Mouse (Mus musculus) kidney, adult 9 months (tissue): ENCODE data around the gene Shank2.

Experiments
- DNase-seq: peaks from one replicate; pipeline ENCODE4 v3.0.0; 2022

The Shank2 gene

DNA sequence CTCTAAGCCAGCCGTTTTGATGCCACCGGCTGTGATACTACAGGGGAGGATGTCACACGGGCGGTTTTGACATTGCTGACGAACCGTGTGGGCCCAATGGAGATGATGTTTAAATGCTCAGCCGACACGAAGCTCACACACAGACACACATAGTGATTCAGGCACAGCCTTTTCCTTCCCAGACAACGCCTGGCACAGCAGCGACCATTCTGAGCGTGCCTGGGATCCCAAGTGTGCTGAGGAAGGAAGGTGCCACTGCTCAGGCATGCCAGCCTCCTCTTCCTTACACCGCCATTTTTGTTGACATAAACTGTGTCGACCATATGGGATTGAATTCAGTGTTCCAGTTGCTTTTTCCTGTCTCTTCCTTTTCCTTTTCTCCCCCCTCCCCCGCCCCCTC is 172.6 kb downstream of the Shank2 start:
- DNase-seq: no peak

DNA sequence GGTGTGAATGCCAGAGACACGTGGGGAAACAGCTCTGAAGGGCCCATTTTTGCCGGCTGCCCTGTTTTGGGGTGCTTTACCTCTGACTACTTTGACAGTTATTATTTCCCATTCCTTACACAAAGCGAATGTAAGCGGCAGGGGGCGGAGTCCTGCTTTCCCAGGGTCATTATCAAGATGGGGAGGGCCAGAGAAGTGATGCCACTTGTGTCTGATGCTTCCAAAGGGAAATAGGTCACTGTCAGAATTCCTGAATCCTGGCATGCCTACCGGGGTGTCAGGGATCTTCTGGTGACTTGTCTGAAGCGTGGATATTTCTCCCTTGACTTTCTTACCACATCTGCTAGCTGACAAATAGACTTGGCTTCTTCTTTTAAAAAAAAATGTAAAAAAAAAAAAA is 173.3 kb downstream of the Shank2 start:
- no peak for DNase-seq

DNA sequence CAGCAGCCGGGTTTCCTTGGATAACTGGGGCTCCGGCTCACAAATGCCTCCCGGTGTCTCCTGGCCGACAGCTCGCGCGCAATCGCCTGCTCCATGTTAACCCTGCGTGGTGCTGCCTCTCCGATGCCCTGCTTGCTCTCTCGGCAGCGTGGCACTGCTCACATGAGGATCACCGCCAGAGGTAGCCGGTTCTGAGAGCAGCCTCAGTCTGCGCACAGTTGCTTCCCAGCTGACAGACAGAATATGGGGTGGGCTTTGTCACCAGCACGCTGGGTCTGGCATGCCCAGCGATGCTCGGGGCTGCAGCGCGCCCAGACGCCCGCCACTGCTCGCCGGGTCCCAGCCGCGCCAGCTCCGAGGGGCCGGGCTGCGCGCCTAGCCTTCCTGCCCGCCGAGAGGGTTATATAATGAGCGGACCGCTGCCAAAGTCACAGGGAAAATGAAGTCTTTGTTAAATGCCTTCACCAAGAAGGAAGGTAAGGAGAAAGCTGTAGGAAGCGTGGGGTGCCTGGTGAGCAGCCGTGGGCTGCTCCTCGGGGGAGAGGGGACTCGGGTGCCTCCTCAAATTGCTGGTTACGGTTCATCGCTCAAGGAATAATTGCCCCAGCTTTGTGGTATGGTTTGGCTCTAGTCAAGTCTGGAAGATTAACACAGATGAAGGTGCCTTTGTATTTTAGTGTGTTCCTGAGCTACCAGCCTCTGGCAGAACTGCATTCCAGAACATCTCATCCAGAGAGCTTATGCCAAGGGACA is 173.9 kb downstream of the Shank2 start:
- peak; percentile 22 for DNase-seq

DNA sequence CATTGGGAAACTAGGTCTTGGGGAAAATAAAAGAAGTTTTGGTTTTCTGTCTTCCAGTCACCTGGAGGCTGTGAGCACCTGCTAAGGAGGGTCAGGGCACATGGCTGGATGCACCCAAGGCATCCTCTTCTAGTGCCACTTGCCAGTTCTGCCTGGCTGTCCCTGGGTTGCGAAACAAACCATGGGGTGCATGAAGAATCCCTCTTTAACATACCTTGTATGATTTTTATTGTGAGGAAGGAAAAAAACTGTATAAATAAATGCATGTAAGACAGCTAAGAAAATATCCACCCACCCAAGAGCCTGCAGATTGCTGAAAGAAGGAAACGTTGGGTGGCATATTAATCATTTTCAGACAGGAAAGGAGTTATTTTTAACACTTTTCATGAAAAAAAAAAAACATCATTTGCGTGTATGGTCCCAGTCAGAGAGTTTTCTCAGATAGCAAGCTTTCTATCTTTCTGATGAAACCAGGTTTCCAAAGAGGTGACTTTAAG is 174.6 kb downstream of the Shank2 start:
- no peak for DNase-seq

DNA sequence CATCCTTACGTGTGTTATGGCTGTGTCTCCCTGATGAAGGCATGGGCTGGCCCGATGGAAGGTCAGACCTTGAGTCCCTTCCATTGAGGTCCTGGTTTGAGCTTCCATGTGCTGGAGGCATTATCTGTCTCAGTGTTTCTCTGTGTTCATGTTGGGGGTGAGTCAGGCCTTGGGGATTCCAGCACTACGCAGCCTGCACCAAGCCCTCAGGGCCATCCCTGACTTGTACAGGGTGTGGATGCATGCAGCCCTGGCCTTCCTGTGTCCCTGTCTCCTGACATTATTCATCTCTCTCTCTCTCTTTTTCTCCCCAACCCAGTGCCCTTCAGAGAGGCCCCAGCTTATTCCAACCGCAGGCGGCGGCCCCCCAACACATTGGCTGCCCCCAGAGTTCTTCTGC is 177.7 kb downstream of the Shank2 start:
- no peak for DNase-seq

DNA sequence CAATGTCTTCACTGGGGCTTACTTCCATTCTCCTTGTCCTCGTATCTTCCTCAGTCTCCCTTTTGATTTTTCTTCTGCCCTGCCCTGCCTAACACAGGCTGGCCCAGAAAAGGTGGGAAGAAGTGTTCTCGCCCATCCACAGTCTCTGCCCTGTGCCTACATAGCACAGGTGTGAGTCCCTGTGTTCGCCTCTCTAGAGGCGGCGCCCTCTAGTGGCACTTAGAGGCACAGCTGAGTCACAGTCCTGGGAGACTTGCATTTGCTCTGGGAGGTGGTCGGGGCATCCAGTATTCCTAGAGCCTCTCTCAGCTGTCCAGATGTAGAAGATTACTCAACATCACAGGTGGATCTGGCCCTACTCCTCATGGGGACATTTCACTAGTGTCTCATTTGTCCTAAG is 179.2 kb downstream of the Shank2 start:
- peak; percentile 48 for DNase-seq

DNA sequence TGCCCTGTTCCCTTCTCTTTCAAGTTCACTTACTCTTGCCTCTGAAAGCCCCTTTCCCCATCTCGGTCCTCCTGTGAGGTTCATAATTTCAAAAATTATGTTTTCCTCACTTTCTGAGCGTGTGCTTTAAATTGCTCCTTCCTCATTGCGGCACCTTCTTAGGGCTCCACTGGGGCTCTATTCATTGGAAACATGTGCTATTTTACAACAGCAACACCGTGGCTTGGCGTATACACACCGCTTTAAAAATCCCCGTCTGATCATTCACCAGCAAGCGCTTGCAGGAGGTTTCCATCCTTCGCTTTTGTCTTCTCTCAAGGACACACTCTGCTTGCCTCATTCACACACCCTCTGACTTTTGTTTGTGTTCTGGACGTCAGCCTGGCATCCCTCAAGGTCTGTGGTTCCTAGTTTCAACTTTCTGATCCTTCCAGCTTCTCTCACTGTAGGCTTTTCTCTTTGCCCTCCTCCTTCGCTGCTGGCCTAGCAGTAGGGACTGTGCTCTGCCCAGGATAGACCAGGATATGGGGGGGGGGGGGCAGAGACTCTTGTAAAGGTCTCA is 186.2 kb downstream of the Shank2 start:
- DNase-seq: no peak

DNA sequence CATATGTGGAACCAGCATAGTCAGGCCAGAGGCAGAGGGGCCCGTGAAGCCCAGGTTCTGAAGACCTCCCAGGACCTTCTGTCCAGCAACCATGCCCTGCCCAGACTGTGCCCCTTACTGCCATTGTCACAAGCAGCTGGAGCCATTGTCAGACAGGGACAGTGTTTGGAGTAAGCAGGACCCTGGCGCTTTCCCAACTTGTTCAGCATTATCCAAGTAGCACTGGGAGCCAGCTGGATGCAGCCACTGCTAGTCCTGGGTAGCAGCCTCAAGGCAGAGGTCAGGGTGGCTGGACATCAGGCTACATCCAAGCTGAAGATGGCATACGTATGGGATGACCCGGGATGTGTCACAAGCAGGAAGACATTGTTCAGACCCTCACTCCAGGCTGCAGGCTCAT is 187.7 kb downstream of the Shank2 start:
- DNase-seq: no peak

DNA sequence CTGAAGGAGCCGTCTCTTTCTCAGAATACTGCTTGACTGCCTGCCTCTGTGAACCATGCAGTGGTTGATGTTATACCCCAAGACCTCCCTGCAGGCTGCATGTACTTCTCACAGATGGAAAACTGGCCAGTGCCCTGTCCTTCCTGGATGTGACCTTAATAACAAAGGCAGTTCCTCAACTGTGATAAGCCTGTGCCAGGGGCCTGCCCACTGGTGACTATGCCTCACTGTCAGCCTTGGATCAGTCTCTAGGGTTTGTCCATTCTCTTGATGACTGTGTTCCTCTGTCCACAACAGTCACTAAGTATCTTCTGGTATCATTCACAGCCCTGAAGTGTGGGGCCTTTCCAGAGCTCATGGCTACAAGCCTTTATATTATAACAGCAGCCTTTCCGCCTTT is 196.8 kb downstream of the Shank2 start:
- DNase-seq: no peak

DNA sequence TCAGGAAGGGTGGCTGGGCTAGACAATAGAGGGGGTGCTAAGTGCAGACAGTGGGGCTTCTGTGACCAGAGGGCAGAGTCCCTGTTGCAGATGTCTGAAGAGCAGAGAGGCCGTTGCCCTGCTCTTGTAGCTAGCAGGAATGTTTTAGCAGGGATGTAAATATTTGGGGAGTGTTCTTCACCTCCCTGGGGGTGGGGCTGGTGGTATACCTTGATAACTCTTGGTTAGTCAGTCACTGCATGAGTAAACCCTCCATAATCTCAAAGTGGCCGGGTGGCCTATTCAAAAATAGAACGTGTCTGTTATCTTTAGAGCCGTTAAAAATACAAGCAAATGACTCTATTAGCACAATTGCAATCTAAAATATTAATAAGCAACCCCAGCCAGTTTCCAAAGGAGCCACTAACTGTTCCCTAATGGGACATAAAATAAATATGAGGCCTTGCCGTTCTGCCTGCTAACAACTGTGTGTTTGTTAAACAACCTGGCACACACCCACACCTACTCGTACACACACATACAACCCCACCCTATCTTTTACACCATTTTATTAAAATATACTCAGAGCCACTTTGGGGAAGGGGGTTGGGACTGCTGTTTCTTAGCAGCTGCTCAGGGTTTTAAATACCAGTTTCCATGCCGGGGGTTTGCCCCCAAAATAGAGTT is 200.4 kb downstream of the Shank2 start:
- DNase-seq: no peak

DNA sequence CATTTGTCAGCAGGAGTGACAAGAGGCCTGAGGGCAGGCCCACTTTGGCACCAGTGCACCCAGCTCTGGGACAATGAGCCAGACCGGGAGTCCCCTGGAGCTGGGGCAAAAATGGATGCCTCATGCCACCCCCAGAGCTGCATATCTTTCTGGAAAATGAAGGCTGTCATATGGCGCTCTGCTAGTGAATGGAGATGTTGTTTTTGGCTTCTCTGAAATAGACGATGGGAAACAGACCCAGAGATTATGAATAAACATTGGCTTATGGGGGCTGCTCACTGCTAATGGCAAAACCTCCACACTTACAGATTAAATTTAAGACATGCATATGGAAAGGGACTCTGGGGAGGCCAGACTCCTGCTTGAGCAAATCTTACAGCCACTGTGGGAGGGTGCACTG is 202.6 kb downstream of the Shank2 start:
- no peak for DNase-seq

DNA sequence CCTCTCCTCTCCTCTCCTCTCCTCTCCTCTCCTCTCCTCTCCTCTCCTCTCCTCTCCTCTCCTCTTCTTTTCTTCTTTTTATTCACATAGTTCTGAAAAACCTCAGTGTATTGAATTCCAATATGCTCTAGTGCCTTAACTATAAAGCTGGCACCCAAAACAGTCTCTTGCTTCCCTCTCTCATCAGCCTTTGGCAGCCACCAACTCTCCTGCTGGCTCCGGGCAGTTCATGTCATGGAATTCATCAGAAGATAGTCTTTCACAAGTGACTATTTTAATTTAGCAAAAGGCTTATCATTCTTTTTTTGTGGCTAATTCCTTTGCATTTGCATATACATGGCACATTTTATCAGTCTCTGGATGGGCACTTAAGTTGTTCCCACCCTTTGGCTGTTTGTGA is 203.4 kb downstream of the Shank2 start:
- DNase-seq: no peak

DNA sequence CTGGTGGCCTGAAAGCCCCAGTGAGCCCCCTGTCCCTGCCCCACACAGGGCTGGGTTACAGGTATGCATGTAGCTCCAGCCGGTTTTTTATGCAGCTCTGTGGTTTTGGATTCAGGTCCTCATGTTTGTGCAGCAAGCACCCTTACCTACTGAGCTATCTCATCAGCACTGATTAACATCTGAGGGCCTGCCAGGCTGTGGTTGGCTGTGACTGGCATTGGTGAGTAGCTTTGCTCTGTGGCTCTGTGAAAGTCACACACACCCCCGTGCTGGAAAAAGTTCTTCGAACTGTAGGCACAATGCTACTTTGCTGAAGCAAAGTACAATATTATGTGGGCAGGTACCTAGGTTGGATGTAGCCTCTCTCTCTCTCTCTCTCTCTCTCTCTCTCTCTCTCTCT is 204.1 kb downstream of the Shank2 start:
- peak; percentile 12 for DNase-seq

DNA sequence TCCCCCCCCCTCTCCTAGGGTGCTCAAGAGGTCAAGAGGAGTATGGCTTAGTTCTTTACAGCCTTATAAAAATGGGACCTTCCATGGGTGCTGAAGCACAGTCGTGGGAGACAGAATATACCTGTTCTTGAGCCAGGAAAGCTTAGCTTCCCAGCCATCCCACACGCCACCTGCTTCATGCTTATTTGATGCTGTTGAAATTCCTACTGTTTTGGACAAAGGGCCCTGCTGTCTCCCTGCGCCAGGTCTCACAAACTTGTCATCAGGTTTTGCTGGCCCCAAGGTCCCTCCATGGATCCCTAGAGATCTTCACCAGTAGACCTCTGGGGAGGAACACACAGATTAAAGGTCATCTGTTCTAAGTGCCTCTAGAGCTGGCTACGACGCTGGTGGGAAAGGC is 204.5 kb downstream of the Shank2 start:
- no peak for DNase-seq

DNA sequence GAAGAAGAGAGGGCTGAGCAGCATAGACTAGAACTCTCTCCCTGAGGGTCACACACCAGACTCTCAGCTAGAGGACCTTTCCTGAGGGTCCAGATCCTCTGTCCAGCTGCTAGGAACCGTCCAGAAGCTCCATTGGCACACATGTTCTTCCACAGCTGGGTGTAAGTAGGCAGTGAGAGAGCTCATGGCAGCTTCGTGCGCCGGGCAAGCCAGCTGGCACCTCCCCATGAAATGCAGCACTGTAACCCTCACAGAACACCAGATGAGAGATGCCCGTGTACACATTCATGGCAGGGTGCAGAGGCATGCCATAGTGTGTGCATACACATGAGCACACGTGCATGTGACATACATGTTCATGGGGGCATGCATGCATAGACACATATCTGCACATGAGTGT is 205.4 kb downstream of the Shank2 start:
- no peak for DNase-seq

DNA sequence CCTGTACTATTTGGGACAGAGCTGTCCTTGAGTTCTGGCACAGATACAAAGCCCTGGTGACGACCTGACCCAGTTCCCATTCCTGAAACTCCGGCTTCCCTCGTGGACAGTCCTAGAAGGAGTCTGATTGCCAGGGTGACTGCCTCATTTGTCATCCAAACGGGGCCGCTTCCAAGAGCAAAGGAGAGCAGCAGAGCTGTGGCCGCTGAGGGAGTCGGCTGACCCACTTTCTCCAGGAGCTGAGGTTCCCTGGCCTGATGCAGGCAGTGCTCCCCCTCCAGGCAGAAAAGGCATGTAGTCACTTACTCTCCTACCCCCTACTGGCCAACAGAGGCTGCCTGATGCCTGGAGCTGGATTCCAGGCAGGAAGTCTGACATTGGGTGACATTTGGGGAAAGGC is 206.1 kb downstream of the Shank2 start:
- DNase-seq: peak; percentile 54

DNA sequence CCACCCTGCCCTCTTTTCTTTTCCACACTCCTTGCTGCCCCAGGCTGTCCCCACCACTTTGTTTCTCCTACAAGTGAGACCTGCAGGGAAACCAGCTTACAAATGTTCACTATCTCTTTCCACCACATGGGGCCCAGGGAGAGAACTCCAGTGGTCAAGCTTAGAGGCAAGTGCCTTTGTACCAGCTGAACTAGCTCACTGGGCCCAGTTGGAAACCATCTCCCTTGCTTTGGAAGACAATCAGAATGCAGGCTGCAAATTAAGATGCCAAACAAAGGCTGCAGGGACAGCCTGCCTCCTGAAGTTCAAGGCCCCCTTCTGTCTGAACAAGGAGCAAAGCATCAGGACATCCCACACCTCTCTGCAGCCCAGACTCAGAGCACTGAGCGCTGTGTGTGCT is 206.9 kb downstream of the Shank2 start:
- no peak for DNase-seq

DNA sequence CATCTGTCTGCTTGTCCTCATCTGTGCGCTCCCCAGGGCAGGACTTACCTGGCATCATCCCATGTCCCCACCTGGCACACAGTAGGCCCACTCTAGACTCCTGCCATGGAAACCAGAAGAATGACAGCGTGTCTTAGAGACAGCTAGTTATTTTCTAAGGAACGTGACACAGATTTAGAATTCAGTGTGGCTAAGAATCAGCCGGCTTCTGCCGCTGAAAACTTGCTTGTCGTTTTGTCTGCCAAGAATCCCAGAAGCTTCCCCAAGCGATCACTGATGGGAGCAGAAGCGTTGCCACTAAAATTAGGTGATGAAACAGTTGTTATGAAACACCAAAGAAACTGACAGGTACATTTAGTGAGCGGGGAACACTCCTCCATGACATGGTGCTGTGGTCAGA is 208.8 kb downstream of the Shank2 start:
- no peak for DNase-seq

DNA sequence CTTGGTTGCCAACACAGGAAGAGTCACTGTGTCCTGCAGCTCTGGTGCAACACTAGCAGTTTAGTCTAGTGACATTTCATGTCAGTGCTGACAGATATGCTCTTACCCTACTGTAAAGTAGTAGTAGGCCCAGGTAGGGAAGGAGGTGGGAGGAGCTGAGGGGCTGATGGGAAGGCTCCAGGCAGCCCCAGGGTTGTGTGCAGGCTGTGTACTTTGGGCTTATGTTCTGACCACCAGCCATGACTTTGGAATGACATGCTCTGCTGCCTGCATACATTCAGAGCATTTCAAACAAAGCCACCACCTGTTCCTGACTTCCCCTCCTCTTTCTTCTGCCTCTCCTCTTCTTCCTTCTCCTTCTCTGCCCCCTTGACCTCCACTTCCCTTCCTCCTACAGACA is 211.0 kb downstream of the Shank2 start:
- no peak for DNase-seq

DNA sequence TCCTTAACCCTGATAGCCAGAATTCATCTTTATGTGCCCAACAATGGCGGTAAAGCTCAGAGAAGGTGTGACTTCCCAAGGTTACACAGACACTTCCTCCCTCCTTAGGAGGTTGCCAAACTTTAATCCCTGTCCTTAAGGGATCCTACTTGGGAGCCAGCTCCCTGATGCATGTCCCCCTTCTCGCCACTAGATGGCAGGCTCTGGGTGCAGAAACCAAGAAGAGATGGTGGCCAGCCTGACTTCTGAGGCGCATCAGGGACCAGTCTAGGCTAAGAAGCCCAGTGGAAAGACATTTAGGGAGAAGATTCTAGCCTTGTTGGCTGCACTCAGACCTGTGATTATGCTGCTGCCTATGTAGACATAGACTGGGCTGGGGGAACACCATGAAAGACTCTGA is 215.5 kb downstream of the Shank2 start:
- peak; percentile 77 for DNase-seq

DNA sequence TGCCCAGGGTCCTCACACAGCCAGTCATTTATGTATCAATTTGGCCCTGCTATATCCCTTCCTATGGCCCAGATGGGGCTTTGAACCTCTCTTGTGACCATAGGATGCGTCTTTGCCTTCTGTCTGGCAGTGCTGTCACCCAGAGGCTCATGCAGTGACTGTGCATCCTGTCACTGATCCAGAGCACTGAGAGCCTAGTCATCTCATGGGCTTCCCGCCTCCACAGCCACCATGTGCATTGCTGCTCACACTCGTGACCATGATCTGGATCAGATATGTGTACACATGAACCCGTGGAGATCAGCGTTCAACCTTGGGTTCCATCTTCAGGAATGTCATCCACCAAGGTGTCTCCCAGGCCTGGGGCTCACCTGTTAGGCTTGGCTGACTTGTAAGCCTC is 227.0 kb downstream of the Shank2 start:
- DNase-seq: no peak

DNA sequence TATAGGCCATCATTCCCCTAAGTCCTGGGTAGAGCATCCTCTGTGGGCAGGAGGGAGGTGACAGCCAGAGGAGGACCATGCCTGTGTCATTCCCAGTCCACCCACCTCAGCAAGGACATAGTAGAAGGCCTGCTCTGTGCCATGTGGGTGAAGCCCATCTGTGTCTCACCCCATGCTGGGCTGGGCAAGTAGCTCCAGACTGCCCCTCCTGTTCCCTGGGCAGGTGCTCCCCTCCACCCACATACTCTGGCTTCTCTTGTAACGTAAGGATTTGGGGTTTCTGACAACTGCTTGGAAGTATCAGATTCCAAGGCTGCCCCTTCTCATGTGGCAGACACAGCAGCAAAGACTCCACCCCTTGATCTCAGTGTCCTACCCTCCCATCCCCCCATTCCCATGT is 227.7 kb downstream of the Shank2 start:
- no peak for DNase-seq

DNA sequence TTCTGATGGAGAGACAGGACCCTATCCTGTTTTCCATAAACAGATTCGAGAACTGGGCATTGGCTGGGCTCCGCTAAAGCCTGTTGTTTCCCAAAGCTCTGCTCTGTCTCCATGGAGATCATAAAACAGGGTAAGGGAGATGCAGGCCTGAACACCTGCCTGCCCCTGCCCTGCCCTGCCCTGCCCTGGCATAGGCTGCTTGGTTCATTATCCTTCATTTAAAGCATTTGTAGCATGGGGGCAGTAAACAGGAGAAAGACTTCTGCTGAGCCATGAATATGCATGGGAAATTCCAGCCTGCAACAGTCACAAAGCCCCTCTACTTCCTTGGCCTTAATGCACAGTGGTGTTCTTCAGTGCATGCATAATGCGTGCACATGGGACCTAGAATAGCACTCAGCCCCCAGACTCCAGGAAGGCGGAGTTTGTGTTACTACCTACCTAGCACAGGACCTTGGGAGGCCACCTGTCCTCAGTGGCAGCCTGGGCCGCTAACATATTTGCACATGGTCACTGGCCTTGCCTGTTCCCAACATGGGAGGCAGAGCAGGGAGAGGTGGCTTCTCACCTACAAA is 230.5 kb downstream of the Shank2 start:
- DNase-seq: no peak

DNA sequence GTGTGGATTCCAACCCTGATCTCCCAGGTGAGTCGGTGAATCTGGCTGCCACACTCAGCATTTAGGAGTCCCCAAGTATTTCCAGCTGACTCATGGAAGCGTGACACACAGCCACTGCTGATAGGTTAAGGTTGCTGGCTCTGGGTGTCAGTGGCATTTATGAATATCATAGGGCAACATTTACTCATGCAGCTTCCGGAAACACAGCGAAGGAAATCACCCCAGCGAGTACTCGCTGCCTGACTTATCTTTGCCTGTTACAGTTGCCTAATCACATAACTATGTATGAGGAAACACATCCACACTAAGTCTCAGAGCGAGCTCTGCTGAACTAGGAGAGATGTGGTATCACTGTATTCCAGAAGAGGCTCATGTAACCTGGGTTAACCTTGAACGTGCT is 231.8 kb downstream of the Shank2 start:
- no peak for DNase-seq
